Mouse (Mus musculus): ENCODE results near the gene Apba1. TPM values are rescaled to one million over a fixed set of nuclear protein-coding genes. Genes with fewer than 3 reads are reported as not detected.

The Apba1 gene
- polyA plus RNA-seq, 1 experiment from 2014 or later: 1.3 TPM

DNA sequence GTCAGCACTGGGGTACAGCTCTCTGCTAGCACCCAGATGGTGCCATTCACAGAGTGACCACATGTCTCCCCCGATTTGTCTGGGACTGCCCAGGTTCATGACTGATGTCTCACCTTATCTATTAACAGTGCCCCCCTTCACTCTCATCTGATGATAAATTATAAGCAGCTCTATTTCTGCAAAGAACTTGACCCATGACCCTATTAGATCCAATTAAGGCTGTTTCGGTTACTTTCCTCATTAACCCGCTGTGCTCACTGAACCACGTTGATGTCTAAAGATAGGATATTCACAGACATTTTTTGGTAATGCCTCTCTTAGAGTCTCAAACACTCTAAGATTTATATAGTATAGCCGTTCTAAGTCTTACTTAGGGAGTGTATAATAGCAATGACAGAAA is 52.3 kb downstream of the Apba1 start:
- H3K4me3 ChIP-seq (replicated peaks; ENCODE audit: low read depth, low read length): no peak overlapping the region
- H3K9ac ChIP-seq (ENCODE audit: low read depth, low read length): no peak overlapping the region
- no peaks in the 10 kb centered on the region for H3K27me3 ChIP-seq (ENCODE audit: insufficient read depth, low read length)
- 53% methylated on average over 5 of the region's 5 CpGs for WGBS
- DNase-seq (ENCODE audit: low spot score): no peak
- TF ChIP-seq CTCF (IDR thresholded peaks at IDR 0.05; ENCODE audit: low read depth): no peak
- H3K4me1 ChIP-seq (replicated peaks; ENCODE audit: insufficient read depth, low read length): peaks cover 4% of the 10 kb centered on the region; the same call in 1 of the 2 replicates
- H3K36me3 ChIP-seq (ENCODE audit: insufficient read depth, low read length): no peaks in the 10 kb centered on the region
- H3K9me3 ChIP-seq (replicated peaks; ENCODE audit: low read length): no peaks in the 10 kb centered on the region
- H3K4me2 ChIP-seq (ENCODE audit: low read length): no peak overlapping the region
- no peak overlapping the region for H3K27ac ChIP-seq
- no peak for ATAC-seq (replicated peaks; ENCODE audit: low FRiP score, low read depth)

DNA sequence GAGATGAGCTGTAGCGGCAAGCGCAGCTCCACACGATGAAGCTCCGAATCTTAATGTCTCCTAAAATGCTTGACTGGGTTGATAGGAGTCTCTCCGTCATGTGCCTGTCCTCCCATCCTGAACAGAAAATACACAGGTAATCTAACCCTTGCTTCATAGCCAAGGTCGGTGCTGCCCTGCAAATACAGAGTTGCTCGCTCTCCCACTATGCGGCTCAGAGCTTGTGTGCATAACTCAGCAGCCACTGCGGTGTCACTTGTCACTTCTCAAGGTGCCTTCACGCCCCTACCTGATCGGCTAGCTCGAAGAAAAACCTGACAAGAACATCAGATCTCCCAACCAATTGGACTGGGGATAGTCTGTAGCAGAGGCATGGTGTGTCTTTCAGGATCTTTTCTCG is 58.1 kb downstream of the Apba1 start:
- H3K27ac ChIP-seq: no peak overlapping the region
- 50% methylated on average over 13 of the region's 13 CpGs for WGBS
- H3K9ac ChIP-seq (ENCODE audit: low read depth, low read length): no peak overlapping the region
- no peaks in the 10 kb centered on the region for H3K36me3 ChIP-seq (ENCODE audit: insufficient read depth, low read length)
- H3K4me2 ChIP-seq (ENCODE audit: low read length): peak overlapping the region; percentile 14
- no peak for TF ChIP-seq CTCF (IDR thresholded peaks at IDR 0.05; ENCODE audit: low read depth)
- ATAC-seq (replicated peaks; ENCODE audit: low FRiP score, low read depth) (no peak), DNase-seq (ENCODE audit: low spot score) (no peak)
- H3K4me1 ChIP-seq (replicated peaks; ENCODE audit: insufficient read depth, low read length): no peaks in the 10 kb centered on the region
- H3K27me3 ChIP-seq (ENCODE audit: insufficient read depth, low read length): no peaks in the 10 kb centered on the region
- no peaks in the 10 kb centered on the region for H3K9me3 ChIP-seq (replicated peaks; ENCODE audit: low read length)
- no peak overlapping the region for H3K4me3 ChIP-seq (replicated peaks; ENCODE audit: low read depth, low read length)

DNA sequence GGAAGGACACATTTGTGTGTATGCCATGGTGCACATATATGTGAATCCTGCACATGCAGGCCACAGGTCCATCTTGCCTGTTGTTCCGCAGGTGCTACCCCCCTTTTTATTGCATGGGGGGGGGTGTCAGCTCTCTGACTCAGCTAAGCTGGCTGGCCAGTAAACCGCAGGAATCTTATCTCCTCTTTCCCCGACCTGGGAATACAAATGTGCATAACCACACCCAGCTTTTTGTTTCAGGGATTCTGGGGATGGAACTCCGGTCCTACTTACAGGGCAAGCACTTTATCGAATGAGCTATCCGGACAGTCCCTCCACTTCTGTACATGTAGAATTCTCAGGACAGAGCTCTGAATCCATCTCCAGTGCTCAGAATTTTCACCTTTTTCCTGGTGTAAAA is 58.5 kb downstream of the Apba1 start:
- H3K27ac ChIP-seq: no peak overlapping the region
- no peaks in the 10 kb centered on the region for H3K36me3 ChIP-seq (ENCODE audit: insufficient read depth, low read length)
- ATAC-seq (replicated peaks; ENCODE audit: low FRiP score, low read depth): no peak
- TF ChIP-seq CTCF (IDR thresholded peaks at IDR 0.05; ENCODE audit: low read depth): no peak
- H3K4me3 ChIP-seq (replicated peaks; ENCODE audit: low read depth, low read length): no peak overlapping the region
- 68% methylated on average over 6 of the region's 6 CpGs for WGBS
- no peak overlapping the region for H3K4me2 ChIP-seq (ENCODE audit: low read length)
- no peaks in the 10 kb centered on the region for H3K27me3 ChIP-seq (ENCODE audit: insufficient read depth, low read length)
- DNase-seq (ENCODE audit: low spot score): no peak
- H3K4me1 ChIP-seq (replicated peaks; ENCODE audit: insufficient read depth, low read length): no peaks in the 10 kb centered on the region
- no peak overlapping the region for H3K9ac ChIP-seq (ENCODE audit: low read depth, low read length)
- no peaks in the 10 kb centered on the region for H3K9me3 ChIP-seq (replicated peaks; ENCODE audit: low read length)

DNA sequence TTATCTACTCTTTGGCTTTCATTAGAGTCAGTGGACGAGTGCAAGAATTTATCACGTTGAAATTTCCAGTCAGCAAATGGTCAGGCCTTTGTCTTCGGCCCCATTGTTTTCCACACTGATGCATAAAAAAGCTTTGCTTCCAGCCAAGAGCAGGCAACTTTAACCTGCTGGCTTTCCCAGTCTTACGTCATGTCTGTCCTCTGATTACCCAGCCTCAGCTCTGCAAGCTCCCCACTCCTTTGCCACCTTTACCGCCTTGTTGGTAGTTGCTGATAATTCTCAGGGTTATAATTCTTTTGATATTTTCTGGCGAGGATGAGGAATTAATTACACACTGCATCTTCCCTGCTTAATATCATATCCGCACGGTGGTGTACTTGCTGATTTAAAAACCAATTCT is 61.2 kb downstream of the Apba1 start:
- no peak for DNase-seq (ENCODE audit: low spot score)
- no peaks in the 10 kb centered on the region for H3K36me3 ChIP-seq (ENCODE audit: insufficient read depth, low read length)
- no peak for TF ChIP-seq CTCF (IDR thresholded peaks at IDR 0.05; ENCODE audit: low read depth)
- no peak overlapping the region for H3K9ac ChIP-seq (ENCODE audit: low read depth, low read length)
- no peaks in the 10 kb centered on the region for H3K9me3 ChIP-seq (replicated peaks; ENCODE audit: low read length)
- H3K4me3 ChIP-seq (replicated peaks; ENCODE audit: low read depth, low read length): no peak overlapping the region
- H3K27ac ChIP-seq: no peak overlapping the region
- H3K27me3 ChIP-seq (ENCODE audit: insufficient read depth, low read length): no peaks in the 10 kb centered on the region
- WGBS: 78% methylated on average over 8 of the region's 8 CpGs
- no peak for ATAC-seq (replicated peaks; ENCODE audit: low FRiP score, low read depth)
- H3K4me2 ChIP-seq (ENCODE audit: low read length): no peak overlapping the region
- H3K4me1 ChIP-seq (replicated peaks; ENCODE audit: insufficient read depth, low read length): no peaks in the 10 kb centered on the region

DNA sequence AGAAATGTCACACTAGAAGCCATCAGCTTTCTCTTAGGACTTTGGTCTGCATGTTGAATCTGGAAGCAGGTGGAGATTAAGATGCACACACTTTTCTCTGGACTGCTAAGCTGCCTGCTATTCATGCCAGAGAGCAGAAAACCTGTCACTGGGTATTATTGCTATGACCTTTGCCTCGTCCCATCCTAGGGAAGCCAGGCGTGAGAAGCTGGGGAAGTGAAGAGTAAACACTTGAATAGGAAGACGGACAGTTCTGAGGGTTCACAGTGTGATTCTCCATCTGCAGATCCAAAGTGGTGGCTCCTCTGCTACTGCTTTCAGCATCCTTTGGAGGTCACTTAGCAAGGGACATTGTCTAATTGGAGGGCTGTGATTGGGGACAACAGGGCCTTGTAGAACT is 63.8 kb downstream of the Apba1 start:
- 46% methylated on average over 3 of the region's 3 CpGs for WGBS
- Histone ChIP-seq H3K4me2 (ENCODE audit: low read length) (no peak overlapping the region), H3K36me3 (ENCODE audit: insufficient read depth, low read length) (no peaks in the 10 kb centered on the region), H3K27me3 (ENCODE audit: insufficient read depth, low read length) (no peaks in the 10 kb centered on the region), H3K27ac (no peak overlapping the region), H3K4me1 (replicated peaks; ENCODE audit: insufficient read depth, low read length) (no peaks in the 10 kb centered on the region), H3K9ac (ENCODE audit: low read depth, low read length) (no peak overlapping the region), H3K4me3 (replicated peaks; ENCODE audit: low read depth, low read length) (no peak overlapping the region), H3K9me3 (replicated peaks; ENCODE audit: low read length) (no peaks in the 10 kb centered on the region)
- no peak for DNase-seq (ENCODE audit: low spot score)
- no peak for TF ChIP-seq CTCF (IDR thresholded peaks at IDR 0.05; ENCODE audit: low read depth)
- ATAC-seq (replicated peaks; ENCODE audit: low FRiP score, low read depth): no peak

DNA sequence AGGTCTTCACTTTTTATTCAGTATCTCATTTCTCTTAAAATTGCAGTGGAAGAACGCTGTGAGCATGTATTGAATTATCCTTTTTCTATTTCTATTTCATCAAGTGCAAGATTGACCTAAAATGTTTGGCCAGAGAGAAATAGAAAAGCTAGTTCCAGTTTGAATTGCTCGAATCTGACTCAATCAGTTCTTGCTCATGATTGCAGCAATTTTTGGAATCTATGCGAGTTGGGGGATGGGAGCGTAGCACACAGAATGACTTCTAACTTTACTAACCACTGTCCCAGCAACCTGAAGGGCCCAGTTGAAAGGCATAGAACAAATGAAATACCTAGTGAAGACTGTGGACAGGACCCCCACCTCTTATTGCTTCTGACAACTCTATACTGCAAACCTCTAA is 64.8 kb downstream of the Apba1 start:
- no peak for ATAC-seq (replicated peaks; ENCODE audit: low FRiP score, low read depth)
- Histone ChIP-seq H3K4me1 (replicated peaks; ENCODE audit: insufficient read depth, low read length) (no peaks in the 10 kb centered on the region), H3K36me3 (ENCODE audit: insufficient read depth, low read length) (no peaks in the 10 kb centered on the region), H3K9me3 (replicated peaks; ENCODE audit: low read length) (no peaks in the 10 kb centered on the region), H3K4me2 (ENCODE audit: low read length) (no peak overlapping the region), H3K27me3 (ENCODE audit: insufficient read depth, low read length) (no peaks in the 10 kb centered on the region), H3K9ac (ENCODE audit: low read depth, low read length) (no peak overlapping the region), H3K27ac (no peak overlapping the region), H3K4me3 (replicated peaks; ENCODE audit: low read depth, low read length) (no peak overlapping the region)
- WGBS: 94% methylated on average over 4 of the region's 4 CpGs
- no peak for DNase-seq (ENCODE audit: low spot score)
- TF ChIP-seq CTCF (IDR thresholded peaks at IDR 0.05; ENCODE audit: low read depth): no peak

DNA sequence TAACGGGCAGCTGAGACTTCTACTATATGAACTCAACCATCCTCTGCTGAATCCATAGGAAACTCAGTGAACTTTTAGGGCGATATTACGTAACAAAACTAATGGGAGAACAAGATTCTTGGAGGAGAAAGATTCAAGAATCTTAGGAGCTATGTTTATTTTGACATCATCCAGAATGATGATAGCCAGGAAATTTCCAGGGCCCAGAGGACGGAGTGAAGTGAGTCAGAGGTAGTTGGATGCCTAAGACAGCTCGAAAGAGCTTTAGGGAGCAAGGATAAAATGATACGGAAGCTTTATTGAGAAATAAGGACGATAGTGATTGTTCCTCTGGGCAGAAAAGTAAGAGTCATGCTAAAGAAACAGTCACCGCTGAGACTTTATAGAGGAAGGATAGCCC is 67.6 kb downstream of the Apba1 start:
- DNase-seq (ENCODE audit: low spot score): no peak
- WGBS: 89% methylated on average over 8 of the region's 8 CpGs
- no peak overlapping the region for H3K9ac ChIP-seq (ENCODE audit: low read depth, low read length)
- H3K4me2 ChIP-seq (ENCODE audit: low read length): no peak overlapping the region
- no peak for TF ChIP-seq CTCF (IDR thresholded peaks at IDR 0.05; ENCODE audit: low read depth)
- H3K27me3 ChIP-seq (ENCODE audit: insufficient read depth, low read length): no peaks in the 10 kb centered on the region
- no peaks in the 10 kb centered on the region for H3K36me3 ChIP-seq (ENCODE audit: insufficient read depth, low read length)
- no peaks in the 10 kb centered on the region for H3K4me1 ChIP-seq (replicated peaks; ENCODE audit: insufficient read depth, low read length)
- H3K4me3 ChIP-seq (replicated peaks; ENCODE audit: low read depth, low read length): no peak overlapping the region
- ATAC-seq (replicated peaks; ENCODE audit: low FRiP score, low read depth): no peak
- no peak overlapping the region for H3K27ac ChIP-seq
- no peaks in the 10 kb centered on the region for H3K9me3 ChIP-seq (replicated peaks; ENCODE audit: low read length)
